Mouse (Mus musculus) kidney, embryonic 16.5 days (tissue): Measurements from ENCODE around the gene Maml1. TPM values are rescaled to one million over a fixed set of nuclear protein-coding genes. Genes with fewer than 3 reads are reported as not detected.

Source experiments
- ATAC-seq: fragments of 200-750 bp; cut with Nextera tagmentation; 2 replicates; pipeline ENCODE4 v1.8.0; 2017; ENCODE audit warnings: moderate TSS enrichment; ENCODE audit not compliant: low FRiP score, low TSS enrichment
- H3K27ac ChIP-seq: fragments of 300-500 bp; sonication (generic); 2 replicates; pipeline ENCODE4 v1.5.1; 2014; ENCODE audit warnings: low read length
- H3K27me3 ChIP-seq: fragments of 300-500 bp; sonication (generic); 2 replicates; pipeline ENCODE4 v1.6.1; 2014; ENCODE audit warnings: low read length, control low read depth, mixed read lengths; ENCODE audit not compliant: insufficient read depth
- H3K36me3 ChIP-seq: fragments of 300-500 bp; sonication (generic); 2 replicates; pipeline ENCODE4 v1.6.1; 2014; ENCODE audit warnings: low read length, control low read depth, mixed read lengths; ENCODE audit not compliant: insufficient read depth
- H3K4me1 ChIP-seq: fragments of 300-500 bp; sonication (generic); 2 replicates; pipeline ENCODE4 v1.6.1; 2014; ENCODE audit warnings: low read length, control low read depth, mixed read lengths; ENCODE audit not compliant: insufficient read depth
- H3K4me2 ChIP-seq: fragments of 300-500 bp; sonication (generic); replicated peaks from 2 replicates; pipeline ENCODE4 v1.6.1; 2014; ENCODE audit warnings: low read depth, low read length
- H3K4me3 ChIP-seq: fragments of 300-500 bp; sonication (generic); 2 replicates; pipeline ENCODE4 v1.5.1; 2014; ENCODE audit warnings: mild to moderate bottlenecking, low read length
- H3K9ac ChIP-seq: fragments of 300-500 bp; sonication (generic); replicated peaks from 2 replicates; pipeline ENCODE4 v1.6.1; 2014; ENCODE audit warnings: low read length
- H3K9me3 ChIP-seq: fragments of 300-500 bp; sonication (generic); 2 replicates; pipeline ENCODE4 v1.6.1; 2016; ENCODE audit warnings: low read length, control low read depth
- WGBS: fragments of 180-500 bp; shearing (Covaris S2); extraction: QIAGEN DNeasy Blood & Tissue Kit; methylation state at CpG from one replicate; pipeline ENCODE4 v1.1.7; 2014; 5-methylcytosine and 5-hydroxymethylcytosine counted together
- polyA plus RNA-seq: library from polyadenylated mRNA; unstranded; fragments of >200 nt; fragmentation: Nextera tagmentation; extraction: Ambion mirVana; gene quantifications from 2 replicates; pipeline ENCODE4 v1.2.1, GENCODE M21; 2015

The Maml1 gene
- polyA plus RNA-seq, 1 experiment from 2014 or later = 6.3 TPM

DNA sequence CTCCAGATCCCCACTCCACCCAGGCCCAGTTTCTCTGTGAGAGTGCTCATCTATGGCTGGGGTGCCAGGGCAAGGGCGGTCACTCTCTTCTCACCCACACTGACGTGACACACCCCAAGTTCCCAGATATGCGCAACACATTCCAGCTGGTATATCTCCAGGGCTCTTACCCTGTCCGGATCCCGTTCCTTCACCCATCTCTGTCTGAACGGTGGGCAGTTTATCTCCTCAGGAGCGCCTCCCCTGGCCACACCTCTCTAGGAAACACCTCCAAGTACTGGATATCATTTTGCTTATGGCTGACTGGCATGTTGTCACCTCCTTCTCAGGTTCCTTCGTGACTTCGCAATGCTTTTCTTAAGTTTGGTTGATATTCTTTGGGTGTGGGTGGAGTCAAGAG is 76.5 kb downstream of the Maml1 start:
- Histone ChIP-seq H3K4me2 (peak overlapping the region; percentile 26), H3K27ac (no peak overlapping the region), H3K36me3 (no peaks in the 10 kb centered on the region), H3K9ac (no peak overlapping the region), H3K9me3 (no peaks in the 10 kb centered on the region), H3K4me3 (0 out of 2 replicates have a peak overlapping the region, but pooled peaks have one; percentile 5), H3K4me1 (peaks cover 40% of the 10 kb centered on the region), H3K27me3 (no peaks in the 10 kb centered on the region)
- no peak for ATAC-seq
- 14% methylated on average over 9 of the region's 9 CpGs for WGBS

DNA sequence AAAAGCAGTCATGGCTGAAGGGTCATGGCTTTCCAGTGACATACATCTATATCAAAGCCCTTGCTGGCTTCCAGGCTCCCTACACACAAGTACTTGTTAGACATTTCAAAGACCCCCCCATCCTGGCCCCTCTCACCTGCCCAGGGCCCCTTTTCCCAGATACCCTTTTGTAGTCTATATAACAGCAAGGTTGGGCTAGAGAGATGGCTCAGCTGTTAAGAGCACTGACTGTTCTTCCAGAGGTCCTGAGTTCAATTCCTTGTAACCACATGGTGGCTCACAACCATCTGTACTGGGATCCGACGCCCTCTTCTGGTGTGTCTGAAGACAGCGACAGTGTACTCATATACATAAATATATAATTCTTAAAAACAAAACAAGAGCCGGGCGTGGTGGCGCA is 77.5 kb downstream of the Maml1 start:
- H3K4me3 ChIP-seq = no peak overlapping the region
- peaks cover 40% of the 10 kb centered on the region for H3K4me1 ChIP-seq
- ATAC-seq = no peak
- no peaks in the 10 kb centered on the region for H3K27me3 ChIP-seq
- no peak overlapping the region for H3K4me2 ChIP-seq
- no peaks in the 10 kb centered on the region for H3K9me3 ChIP-seq
- no peak overlapping the region for H3K27ac ChIP-seq
- 97% methylated on average over 6 of the region's 6 CpGs for WGBS
- no peak overlapping the region for H3K9ac ChIP-seq
- H3K36me3 ChIP-seq = no peaks in the 10 kb centered on the region

GRCm38 (mm10) chr11:50212848-50213758 is 79.0 kb downstream of the Maml1 start:
- Histone ChIP-seq H3K27me3 (no peaks in the 10 kb centered on the region), H3K9me3 (no peaks in the 10 kb centered on the region), H3K4me1 (peaks cover 45% of the 10 kb centered on the region), H3K4me2 (no peak overlapping the region), H3K27ac (peak overlapping the region; percentile 74), H3K36me3 (no peaks in the 10 kb centered on the region), H3K9ac (no peak overlapping the region), H3K4me3 (no peak overlapping the region)
- peak; percentile 29 for ATAC-seq
- 47% methylated on average over 11 of the region's 11 CpGs for WGBS

GRCm38 (mm10) chr11:50212060-50212739 is 79.9 kb downstream of the Maml1 start:
- Histone ChIP-seq H3K4me1 (peaks cover 45% of the 10 kb centered on the region), H3K9me3 (no peaks in the 10 kb centered on the region), H3K27me3 (no peaks in the 10 kb centered on the region), H3K27ac (peak overlapping the region; percentile 74; the same call in 1 of the 2 replicates), H3K4me2 (no peak overlapping the region), H3K4me3 (no peak overlapping the region), H3K9ac (no peak overlapping the region), H3K36me3 (peaks cover 7% of the 10 kb centered on the region)
- WGBS = 60% methylated on average over 3 of the region's 3 CpGs
- ATAC-seq = no peak

GRCm38 (mm10) chr11:50211322-50212059 is 80.6 kb downstream of the Maml1 start:
- H3K27ac ChIP-seq = no peak overlapping the region
- peaks cover 40% of the 10 kb centered on the region for H3K4me1 ChIP-seq
- H3K27me3 ChIP-seq = no peaks in the 10 kb centered on the region
- H3K9ac ChIP-seq = peak overlapping the region; percentile 98
- H3K36me3 ChIP-seq = peaks cover 14% of the 10 kb centered on the region
- 95% methylated on average over 3 of the region's 3 CpGs for WGBS
- ATAC-seq = no peak
- peak overlapping the region; percentile 79 for H3K4me2 ChIP-seq
- peak overlapping the region; percentile 99 for H3K4me3 ChIP-seq
- no peaks in the 10 kb centered on the region for H3K9me3 ChIP-seq

GRCm38 (mm10) chr11:50210505-50211151 is 81.5 kb downstream of the Maml1 start, which contains the start of the genes Sqstm1 and Mgat4b:
Gene Sqstm1, minus strand, starts transcription at chr11:50210827.
Gene Mgat4b, plus strand, starts transcription at chr11:50210890.
- H3K9me3 ChIP-seq = no peaks in the 10 kb centered on the region
- WGBS = under 1% methylated on average over 48 of the region's 48 CpGs
- no peaks in the 10 kb centered on the region for H3K27me3 ChIP-seq
- H3K9ac ChIP-seq = peak within 1 kb of the TSS; percentile 98
- ATAC-seq = peak; percentile 72
- peak within 1 kb of the TSS; percentile 99 for H3K4me3 ChIP-seq
- peaks cover 23% of the 10 kb centered on the region for H3K36me3 ChIP-seq
- peaks cover 32% of the 10 kb centered on the region for H3K4me1 ChIP-seq
- H3K27ac ChIP-seq = peak within 1 kb of the TSS; percentile 99
- H3K4me2 ChIP-seq = peak within 1 kb of the TSS; percentile 79

DNA sequence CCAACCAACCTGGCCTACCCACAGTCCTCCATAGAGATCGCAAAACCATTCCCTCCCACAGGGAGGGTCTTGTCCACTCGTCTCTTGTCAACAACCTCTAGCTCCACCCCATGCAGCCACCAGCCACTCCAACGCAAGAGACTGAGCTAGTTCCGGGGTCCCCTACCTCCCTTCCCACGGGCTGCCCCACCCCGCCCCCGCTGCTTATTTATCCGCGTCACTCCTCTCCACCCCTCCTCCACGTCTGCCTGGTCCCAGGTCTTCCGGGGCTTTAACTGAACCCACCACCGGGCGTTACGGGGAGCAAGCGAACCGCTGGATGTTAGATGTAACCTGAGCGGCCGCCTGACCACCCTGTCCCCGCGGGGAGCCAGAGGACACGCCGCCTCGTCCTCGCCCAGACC is 82.0 kb downstream of the Maml1 start:
- Histone ChIP-seq H3K9ac (peak overlapping the region; percentile 98), H3K36me3 (peaks cover 28% of the 10 kb centered on the region), H3K4me1 (peaks cover 30% of the 10 kb centered on the region), H3K27me3 (no peaks in the 10 kb centered on the region), H3K4me2 (peak overlapping the region; percentile 79), H3K9me3 (no peaks in the 10 kb centered on the region), H3K4me3 (peak overlapping the region; percentile 99), H3K27ac (peak overlapping the region; percentile 99)
- under 1% methylated on average over 24 of the region's 24 CpGs for WGBS
- ATAC-seq = peak; percentile 95

GRCm38 (mm10) chr11:50208039-50208438 is 84.1 kb downstream of the Maml1 start:
- 95% methylated on average over 5 of the region's 5 CpGs for WGBS
- no peaks in the 10 kb centered on the region for H3K27me3 ChIP-seq
- no peak overlapping the region for H3K4me3 ChIP-seq
- no peak overlapping the region for H3K27ac ChIP-seq
- peaks cover 41% of the 10 kb centered on the region for H3K36me3 ChIP-seq
- H3K9me3 ChIP-seq = no peaks in the 10 kb centered on the region
- H3K9ac ChIP-seq = no peak overlapping the region
- no peak overlapping the region for H3K4me2 ChIP-seq
- peaks cover 24% of the 10 kb centered on the region for H3K4me1 ChIP-seq
- ATAC-seq = no peak

DNA sequence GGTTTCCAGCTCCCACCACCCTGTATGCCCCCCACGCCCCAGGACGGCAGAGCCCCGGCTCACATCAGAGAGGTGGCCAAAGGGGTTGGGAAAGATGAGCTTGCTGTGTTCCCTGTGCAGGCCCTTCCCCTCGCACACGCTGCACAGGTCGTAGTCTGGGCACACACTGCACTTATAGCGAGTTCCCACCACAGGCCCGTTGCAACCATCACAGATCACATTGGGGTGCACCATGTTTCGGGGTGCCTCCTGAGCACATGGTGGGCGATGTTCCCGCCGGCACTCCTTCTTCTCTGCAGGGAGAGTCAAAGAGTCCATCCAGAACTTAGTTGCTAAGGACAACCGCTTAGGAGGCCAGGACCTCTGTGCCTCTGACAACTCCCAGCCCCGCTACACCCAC is 84.8 kb downstream of the Maml1 start:
- no peak overlapping the region for H3K27ac ChIP-seq
- no peak for ATAC-seq
- WGBS = 94% methylated on average over 14 of the region's 14 CpGs
- H3K36me3 ChIP-seq = peaks cover 48% of the 10 kb centered on the region
- H3K4me1 ChIP-seq = peaks cover 17% of the 10 kb centered on the region
- no peaks in the 10 kb centered on the region for H3K9me3 ChIP-seq
- H3K9ac ChIP-seq = no peak overlapping the region
- H3K27me3 ChIP-seq = no peaks in the 10 kb centered on the region
- no peak overlapping the region for H3K4me2 ChIP-seq
- H3K4me3 ChIP-seq = no peak overlapping the region
